Comparison of ENCODE assay signal across 8 mouse cellular contexts in genomic region chr3:90220088-90220487, GRCm38 (mm10). TPM values are rescaled to one million over a fixed set of nuclear protein-coding genes. Genes with fewer than 3 reads are reported as not detected.
DNase-seq lines count a peak whose midpoint lies in the region; ATAC-seq and TF ChIP-seq lines count a peak whose summit lies in the region.

No protein-coding gene starts in this region.

- no peak for TF ChIP-seq POLR2A in cortical plate, adult 2 months (IDR thresholded peaks at IDR 0.05; ENCODE audit: extremely low read depth, insufficient read depth, low read length)
- TF ChIP-seq POLR2A in heart, adult 2 months (IDR thresholded peaks at IDR 0.05; ENCODE audit: insufficient read depth, low read depth, low read length), result no peak
- TF ChIP-seq POLR2A in myocyte (IDR thresholded peaks at IDR 0.05; ENCODE audit: insufficient read length, low read depth), result no peak

- H3K27ac ChIP-seq in cortical plate, adult 2 months (ENCODE audit: insufficient read depth, low read length), result no peak overlapping the region
- peak overlapping the region; percentile 95 for H3K27ac ChIP-seq in heart, adult 2 months
- H3K27ac ChIP-seq in kidney, embryonic 14.5 days (ENCODE audit: low read depth, low read length), result peak overlapping the region; percentile 90
- H3K27ac ChIP-seq in liver, embryonic 12.5 days, result peak overlapping the region; percentile 57; the same call in 1 of the 2 replicates

- H3ac ChIP-seq in C2C12 (ENCODE audit: control insufficient read depth, insufficient read length, low read depth) (peak overlapping the region; percentile 5), myocyte (ENCODE audit: control insufficient read depth, insufficient read length) (no peak overlapping the region)

- peak overlapping the region; percentile 79; the same call in 1 of the 2 replicates for H3K9ac ChIP-seq in heart, adult 2 months (ENCODE audit: low read depth, low read length)
- peak overlapping the region; percentile 69 for H3K9ac ChIP-seq in kidney, embryonic 14.5 days (ENCODE audit: low read depth, low read length)
- H3K9ac ChIP-seq in liver, embryonic 12.5 days, result peak overlapping the region; percentile 68

- TF ChIP-seq EP300 in heart, adult 2 months (IDR thresholded peaks at IDR 0.05; ENCODE audit: insufficient read depth, low read depth, low read length), result no peak

- no peak for TF ChIP-seq CTCF in C2C12 (IDR thresholded peaks at IDR 0.05; ENCODE audit: control insufficient read depth, insufficient read depth, insufficient read length)
- TF ChIP-seq CTCF in cortical plate, adult 2 months (IDR thresholded peaks at IDR 0.05; ENCODE audit: extremely low read depth, insufficient read depth, low read length), result peak; percentile 51; the same call in 1 of the 2 replicates
- peak; percentile 83 for TF ChIP-seq CTCF in heart, adult 2 months (IDR thresholded peaks at IDR 0.05)

- intact Hi-C loops in heart, adult 2 months (cut with DNase I), result loop anchor here (1.0 to 5.0 kb wide), 4 partner anchors 35 to 247 kb away; partner anchors contain the start of genes Crtc2, Dennd4b and Npr1

- H3K36me3 ChIP-seq in C2C12 (ENCODE audit: control insufficient read depth, insufficient read depth) (peaks cover 1% of the 10 kb centered on the region), myocyte (ENCODE audit: control insufficient read depth, insufficient read depth) (no peaks in the 10 kb centered on the region)
- no peaks in the 10 kb centered on the region for H3K36me3 ChIP-seq in heart, adult 2 months (ENCODE audit: control insufficient read depth, insufficient read depth, low read length)
- H3K36me3 ChIP-seq in kidney, embryonic 14.5 days (ENCODE audit: control insufficient read depth, insufficient read depth, low read length), result peaks cover 10% of the 10 kb centered on the region
- peaks cover 8% of the 10 kb centered on the region for H3K36me3 ChIP-seq in liver, embryonic 12.5 days

- DNase-seq in T-cell, adult 2 months (ENCODE audit: low spot score), result peak; percentile 53
- peak; percentile 45 to 50 for DNase-seq in heart, adult 2 months
- peak; percentile 47 for DNase-seq in yolk sac, embryonic 10.5 days (ENCODE audit: low spot score)

- peak; percentile 36; the same call in 1 of the 2 replicates for ATAC-seq in kidney, embryonic 14.5 days (ENCODE audit: low FRiP score, low TSS enrichment)
- peak; percentile 45; the same call in 1 of the 2 replicates for ATAC-seq in liver, embryonic 12.5 days

- no peaks in the 10 kb centered on the region for H3K4me1 ChIP-seq in cortical plate, adult 2 months (ENCODE audit: control insufficient read depth, insufficient read depth, low read length)
- peaks cover 3% of the 10 kb centered on the region for H3K4me1 ChIP-seq in heart, adult 2 months (ENCODE audit: control insufficient read depth, insufficient read depth, low read length)
- peaks cover 9% of the 10 kb centered on the region; the same call in 1 of the 2 replicates for H3K4me1 ChIP-seq in kidney, embryonic 14.5 days (ENCODE audit: control insufficient read depth, insufficient read depth, low read length)
- peaks cover 38% of the 10 kb centered on the region for H3K4me1 ChIP-seq in liver, embryonic 12.5 days

- H3K4me3 ChIP-seq in C2C12 (ENCODE audit: insufficient read depth, poor library complexity, severe bottlenecking) (no peak overlapping the region), myocyte (peak overlapping the region; percentile 28)
- H3K4me3 ChIP-seq in cortical plate, adult 2 months (ENCODE audit: insufficient read depth, low read length), result 0 out of 2 replicates have a peak overlapping the region, but pooled peaks have one; percentile 3
- peak overlapping the region; percentile 69 for H3K4me3 ChIP-seq in heart, adult 2 months
- H3K4me3 ChIP-seq in kidney, embryonic 14.5 days (ENCODE audit: low read length), result peak overlapping the region; percentile 58
- peak overlapping the region; percentile 58 for H3K4me3 ChIP-seq in liver, embryonic 12.5 days

- no peaks in the 10 kb centered on the region for H3K9me3 ChIP-seq in kidney, embryonic 14.5 days (ENCODE audit: control insufficient read depth, low read length)
- no peaks in the 10 kb centered on the region for H3K9me3 ChIP-seq in liver, embryonic 12.5 days (replicated peaks)

- H3K79me2 ChIP-seq in C2C12 (ENCODE audit: control insufficient read depth, insufficient read depth) (no peaks in the 10 kb centered on the region), myocyte (ENCODE audit: control insufficient read depth, insufficient read depth) (no peaks in the 10 kb centered on the region)
- no peaks in the 10 kb centered on the region for H3K79me2 ChIP-seq in heart, adult 2 months (replicated peaks; ENCODE audit: control insufficient read depth, insufficient read depth, low read length)

- H3K27me3 ChIP-seq in C2C12 (ENCODE audit: control insufficient read depth, insufficient read depth, insufficient read length) (no peaks in the 10 kb centered on the region), myocyte (ENCODE audit: control insufficient read depth, insufficient read depth, insufficient read length) (no peaks in the 10 kb centered on the region)
- H3K27me3 ChIP-seq in heart, adult 2 months (ENCODE audit: control insufficient read depth, insufficient read depth, low read length), result no peaks in the 10 kb centered on the region
- no peaks in the 10 kb centered on the region for H3K27me3 ChIP-seq in kidney, embryonic 14.5 days (ENCODE audit: control insufficient read depth, insufficient read depth, low read length)
- 0 out of 2 replicates have a peak, but pooled peaks cover 7% of the 10 kb centered on the region for H3K27me3 ChIP-seq in liver, embryonic 12.5 days (replicated peaks)

- peak overlapping the region; percentile 69 for H3K4me2 ChIP-seq in kidney, embryonic 14.5 days (replicated peaks; ENCODE audit: low read depth, low read length)
- peak overlapping the region; percentile 80 for H3K4me2 ChIP-seq in liver, embryonic 12.5 days
- H3K4me2 ChIP-seq in myocyte (ENCODE audit: low read depth), result peak overlapping the region; percentile 91

- WGBS in heart, adult 2 months, result 11% methylated on average over 6 of the region's 6 CpGs
- WGBS in kidney, embryonic 14.5 days, result 11% methylated on average over 6 of the region's 6 CpGs
- WGBS in liver, embryonic 12.5 days (ENCODE audit: insufficient replicate concordance), result 16% methylated on average over 6 of the region's 6 CpGs

- no peaks in the 10 kb centered on the region for H3K79me3 ChIP-seq in C2C12 (ENCODE audit: low read depth)

TF ChIP-seq in C2C12, 6 proteins besides CTCF, POLR2A, EP300 and RAD21 (continues in another document):
- TF ChIP-seq MYOD1 (IDR thresholded peaks at IDR 0.05; ENCODE audit: control insufficient read depth, insufficient read length, low read depth) (no peak), MAX (IDR thresholded peaks at IDR 0.05) (no peak), FOSL1 (IDR thresholded peaks at IDR 0.05; ENCODE audit: insufficient read depth, low read length, poor library complexity, severe bottlenecking) (no peak), USF1 (IDR thresholded peaks at IDR 0.05; ENCODE audit: low read depth) (no peak)

TF ChIP-seq in myocyte, 11 proteins besides CTCF, POLR2A, EP300 and RAD21 (continues in another document):
- TF ChIP-seq MYOD1 (IDR thresholded peaks at IDR 0.05; ENCODE audit: control insufficient read depth in 1 of 3, insufficient read length in 2 of 3, low read depth in 2 of 3) (no peak), E2F4 (IDR thresholded peaks at IDR 0.05; ENCODE audit: insufficient read depth) (no peak), SRF (IDR thresholded peaks at IDR 0.05; ENCODE audit: control insufficient read depth, insufficient read length, low read depth) (no peak), REST (IDR thresholded peaks at IDR 0.05; ENCODE audit: insufficient read depth, insufficient read length) (no peak), USF1 (IDR thresholded peaks at IDR 0.05; ENCODE audit: low read depth) (no peak)

RNA-seq across cellular contexts. Expression of gene Rab13, which starts 6.6 kb away (rescaled TPM):
- polyA plus RNA-seq in C2C12 (2012; fragmentation: generic; extraction: Trizol) (28.2 TPM), myocyte (2012; fragmentation: generic; extraction: Trizol) (28.1 TPM)
- polyA plus RNA-seq in cortical plate, adult 2 months (2012; rRNA removed), result 9.5 and 9.8 TPM in 2 replicates
- total RNA-seq in heart, adult 2 months (2021), result 1 to 10 TPM; 5.5 to 5.6 TPM
- polyA plus RNA-seq in heart, adult 2 months (2012; rRNA removed), result 3.1 TPM in 2 replicates
- polyA plus RNA-seq in kidney, embryonic 14.5 days (2014; fragmentation: Nextera tagmentation; extraction: Ambion mirVana), result 17.7 and 24.9 TPM in 2 replicates
- 8.3 and 8.6 TPM in 2 replicates for polyA plus RNA-seq in liver, embryonic 12.5 days (2016; fragmentation: Nextera tagmentation; extraction: Ambion mirVana)

RNA-seq across cellular contexts. Expression of gene Rps27, which starts 6.6 kb away (rescaled TPM):
- polyA plus RNA-seq in C2C12 (2012; fragmentation: generic; extraction: Trizol), result 4,707 TPM
- polyA plus RNA-seq in cortical plate, adult 2 months (2012; rRNA removed), result 1,605 and 1,617 TPM in 2 replicates
- total RNA-seq in heart, adult 2 months (2021), result 1,000 to 10,000 TPM; 1,040 to 1,280 TPM
- polyA plus RNA-seq in heart, adult 2 months (2012; rRNA removed), result 696 and 1,017 TPM in 2 replicates
- polyA plus RNA-seq in kidney, embryonic 14.5 days (2014; fragmentation: Nextera tagmentation; extraction: Ambion mirVana), result 1,631 and 2,471 TPM in 2 replicates
- polyA plus RNA-seq in liver, embryonic 12.5 days (2016; fragmentation: Nextera tagmentation; extraction: Ambion mirVana), result 777 and 835 TPM in 2 replicates
- polyA plus RNA-seq in myocyte (2012; fragmentation: generic; extraction: Trizol), result 3,699 TPM

RNA-seq across cellular contexts. Expression of gene Jtb, which starts 11.3 kb away (rescaled TPM):
- polyA plus RNA-seq in C2C12 (2012; fragmentation: generic; extraction: Trizol) (36.1 TPM), myocyte (2012; fragmentation: generic; extraction: Trizol) (39.9 TPM)
- polyA plus RNA-seq in cortical plate, adult 2 months (2012; rRNA removed), result 59.2 and 61.0 TPM in 2 replicates
- 10 to 100 TPM; 49.3 to 56.6 TPM for total RNA-seq in heart, adult 2 months (2021)
- 36.0 and 42.3 TPM in 2 replicates for polyA plus RNA-seq in heart, adult 2 months (2012; rRNA removed)
- polyA plus RNA-seq in kidney, embryonic 14.5 days (2014; fragmentation: Nextera tagmentation; extraction: Ambion mirVana), result 109 and 123 TPM in 2 replicates
- 64.9 and 66.4 TPM in 2 replicates for polyA plus RNA-seq in liver, embryonic 12.5 days (2016; fragmentation: Nextera tagmentation; extraction: Ambion mirVana)

RNA-seq across cellular contexts. Expression of gene Creb3l4, which starts 23.2 kb away (rescaled TPM):
- polyA plus RNA-seq in C2C12 (2012; fragmentation: generic; extraction: Trizol) (0.06 TPM), myocyte (2012; fragmentation: generic; extraction: Trizol) (0.22 TPM)
- polyA plus RNA-seq in cortical plate, adult 2 months (2012; rRNA removed), result 0.27 and 0.49 TPM in 2 replicates
- under 1 TPM; 0.14 to 0.16 TPM for total RNA-seq in heart, adult 2 months (2021)
- polyA plus RNA-seq in heart, adult 2 months (2012; rRNA removed), result 0.53 and 0.55 TPM in 2 replicates
- 5.7 and 6.6 TPM in 2 replicates for polyA plus RNA-seq in kidney, embryonic 14.5 days (2014; fragmentation: Nextera tagmentation; extraction: Ambion mirVana)
- polyA plus RNA-seq in liver, embryonic 12.5 days (2016; fragmentation: Nextera tagmentation; extraction: Ambion mirVana), result 0.56 and 0.66 TPM in 2 replicates

RNA-seq across cellular contexts. Expression of gene Slc39a1, which starts 27.9 kb away (rescaled TPM):
- polyA plus RNA-seq in C2C12 (2012; fragmentation: generic; extraction: Trizol) (82.1 TPM), myocyte (2012; fragmentation: generic; extraction: Trizol) (111 TPM)
- 32.4 and 34.5 TPM in 2 replicates for polyA plus RNA-seq in cortical plate, adult 2 months (2012; rRNA removed)
- 10 to 100 TPM; 67.6 to 75.5 TPM for total RNA-seq in heart, adult 2 months (2021)
- polyA plus RNA-seq in heart, adult 2 months (2012; rRNA removed), result 57.3 and 83.7 TPM in 2 replicates
- polyA plus RNA-seq in kidney, embryonic 14.5 days (2014; fragmentation: Nextera tagmentation; extraction: Ambion mirVana), result 102 and 105 TPM in 2 replicates
- polyA plus RNA-seq in liver, embryonic 12.5 days (2016; fragmentation: Nextera tagmentation; extraction: Ambion mirVana), result 30.7 and 33.1 TPM in 2 replicates
